Mouse (Mus musculus) MEL (cell line): ENCODE data around the gene Hnrnpul1. TPM values are rescaled to one million over a fixed set of nuclear protein-coding genes. Genes with fewer than 3 reads are reported as not detected.

Experiments used
- DNase-seq: peaks from one replicate; pipeline ENCODE4 v3.0.0; 2011; ENCODE audit warnings: low read depth, low spot score
- H3K27ac ChIP-seq: 2 replicates; pipeline ENCODE4 v1.5.1; 2012; ENCODE audit warnings: low read depth, mild to moderate bottlenecking, control low read depth, low read length, moderate library complexity; ENCODE audit not compliant: control insufficient read depth
- H3K27me3 ChIP-seq, 2 experiments: fragments of 150-350 bp in 1 of 2; sonication (generic) in 1 of 2; 2 replicates each; pipeline ENCODE4 v1.6.1; 2012; ENCODE audit warnings: low read length in 2 of 2, mild to moderate bottlenecking in 2 of 2, improper control_type of control experiment in 1 of 2, moderate library complexity in 1 of 2; ENCODE audit not compliant: insufficient read depth in 2 of 2, control insufficient read depth in 1 of 2
- H3K36me3 ChIP-seq, 2 experiments: 2 replicates each; pipeline ENCODE4 v1.6.1; 2012 to 2014; ENCODE audit warnings: low read length in 2 of 2, improper control_type of control experiment in 1 of 2, inconsistent platforms in 1 of 2, mild to moderate bottlenecking in 1 of 2; ENCODE audit not compliant: insufficient read depth in 2 of 2, control insufficient read depth in 1 of 2
- H3K4me1 ChIP-seq, 2 experiments: fragments of 150-350 bp in 1 of 2; sonication (generic) in 1 of 2; 2 replicates each; pipeline ENCODE4 v1.6.1; 2012; ENCODE audit warnings: low read length in 2 of 2, improper control_type of control experiment in 1 of 2, mild to moderate bottlenecking in 1 of 2; ENCODE audit not compliant: insufficient read depth in 2 of 2, control insufficient read depth in 1 of 2
- H3K4me3 ChIP-seq, 2 experiments: fragments of 150-350 bp in 1 of 2; sonication (generic) in 1 of 2; 2 replicates each; pipeline ENCODE4 v1.5.1; 2012; ENCODE audit warnings: low read depth in 2 of 2, low read length in 2 of 2, mild to moderate bottlenecking in 2 of 2, moderate library complexity in 2 of 2, control low read depth in 1 of 2, improper control_type of control experiment in 1 of 2; ENCODE audit not compliant: control insufficient read depth in 1 of 2, insufficient read depth in 1 of 2
- H3K79me2 ChIP-seq: 2 replicates; pipeline ENCODE4 v1.6.1; 2012; ENCODE audit warnings: mild to moderate bottlenecking, low read length, moderate library complexity; ENCODE audit not compliant: control insufficient read depth, poor library complexity, insufficient read depth
- H3K9ac ChIP-seq: 2 replicates; pipeline ENCODE4 v1.6.1; 2012; ENCODE audit warnings: low read depth, mild to moderate bottlenecking, control low read depth, low read length, moderate library complexity; ENCODE audit not compliant: control insufficient read depth, poor library complexity, severe bottlenecking
- H3K9me3 ChIP-seq: fragments of 150-350 bp; sonication (generic); replicated peaks from 2 replicates; pipeline ENCODE4 v1.6.1; 2012; ENCODE audit warnings: mild to moderate bottlenecking, low read length, improper control_type of control experiment, moderate library complexity; ENCODE audit not compliant: insufficient read depth
- BHLHE40 ChIP-seq: IDR thresholded peaks from 2 replicates; pipeline ENCODE4 v1.6.1; 2012; ENCODE audit warnings: low read depth, mild to moderate bottlenecking, inconsistent platforms, low read length, improper control_type of control experiment, borderline replicate concordance
- CHD1 ChIP-seq: IDR thresholded peaks from 2 replicates; pipeline ENCODE4 v1.6.1; 2012; ENCODE audit warnings: low read depth, mild to moderate bottlenecking, inconsistent platforms, low read length, improper control_type of control experiment
- CHD2 ChIP-seq: IDR thresholded peaks from 2 replicates; pipeline ENCODE4 v1.6.1; 2011; ENCODE audit warnings: low read length, improper control_type of control experiment
- CTCF ChIP-seq, 3 experiments: IDR thresholded peaks in 2 of 3; conservative IDR thresholded peaks in 1 of 3; 2 replicates each; pipeline ENCODE4 v1.5.1; 2011 to 2012; ENCODE audit warnings: low read length in 3 of 3, low read depth in 2 of 3, mild to moderate bottlenecking in 2 of 3, improper control_type of control experiment in 1 of 3, inconsistent platforms in 1 of 3, mixed read lengths in 1 of 3, moderate library complexity in 1 of 3; ENCODE audit not compliant: control insufficient read depth in 1 of 3, insufficient read depth in 1 of 3, poor library complexity in 1 of 3, severe bottlenecking in 1 of 3
- E2F4 ChIP-seq: IDR thresholded peaks from 2 replicates; pipeline ENCODE4 v1.6.1; 2011; ENCODE audit warnings: low read depth, low read length, improper control_type of control experiment, borderline replicate concordance
- ELF1 ChIP-seq: IDR thresholded peaks from 2 replicates; pipeline ENCODE4 v1.6.1; 2014; ENCODE audit warnings: low read depth, mild to moderate bottlenecking, inconsistent platforms, low read length, improper control_type of control experiment, moderate library complexity
- EP300 ChIP-seq, 2 experiments: IDR thresholded peaks; 2 replicates each; pipeline ENCODE4 v1.6.1; 2011; ENCODE audit warnings: improper control_type of control experiment in 2 of 2, low read length in 2 of 2, low read depth in 1 of 2, mild to moderate bottlenecking in 1 of 2
- ETS1 ChIP-seq: IDR thresholded peaks from 2 replicates; pipeline ENCODE4 v1.6.1; 2012; ENCODE audit warnings: low read depth, mild to moderate bottlenecking, inconsistent platforms, low read length, improper control_type of control experiment, moderate library complexity
- GABPA ChIP-seq: IDR thresholded peaks from 2 replicates; pipeline ENCODE4 v1.6.1; 2012; ENCODE audit warnings: low read depth, mild to moderate bottlenecking, inconsistent platforms, low read length, improper control_type of control experiment, moderate library complexity
- GATA1 ChIP-seq: IDR thresholded peaks from 2 replicates; pipeline ENCODE4 v1.6.1; 2011; ENCODE audit warnings: low read depth, low read length, improper control_type of control experiment
- HCFC1 ChIP-seq: IDR thresholded peaks from 2 replicates; pipeline ENCODE4 v1.6.1; 2012; ENCODE audit warnings: low read depth, mild to moderate bottlenecking, inconsistent platforms, low read length, improper control_type of control experiment, moderate library complexity
- KAT2A ChIP-seq: conservative IDR thresholded peaks from 2 replicates; pipeline ENCODE4 v1.6.1; 2012; ENCODE audit warnings: low read depth, low read length, improper control_type of control experiment, inconsistent platforms
- MAX ChIP-seq: IDR thresholded peaks from 2 replicates; pipeline ENCODE4 v1.6.1; 2011; ENCODE audit warnings: low read length, improper control_type of control experiment
- MAZ ChIP-seq: IDR thresholded peaks from 2 replicates; pipeline ENCODE4 v1.6.1; 2012; ENCODE audit warnings: low read depth, mild to moderate bottlenecking, inconsistent platforms, low read length, improper control_type of control experiment
- MEF2A ChIP-seq: IDR thresholded peaks from 2 replicates; pipeline ENCODE4 v1.6.1; 2014; ENCODE audit warnings: low read depth, mild to moderate bottlenecking, inconsistent platforms, low read length, improper control_type of control experiment; ENCODE audit not compliant: poor library complexity, insufficient replicate concordance, severe bottlenecking; ENCODE audit errors: extremely low read depth
- MXI1 ChIP-seq: IDR thresholded peaks from 2 replicates; pipeline ENCODE4 v1.6.1; 2011; ENCODE audit warnings: mild to moderate bottlenecking, low read depth, low read length, improper control_type of control experiment
- MYC ChIP-seq: IDR thresholded peaks from 2 replicates; pipeline ENCODE4 v1.6.1; 2011; ENCODE audit warnings: low read depth, mild to moderate bottlenecking, low read length, improper control_type of control experiment, moderate library complexity
- NELFE ChIP-seq: IDR thresholded peaks from 2 replicates; pipeline ENCODE4 v1.6.1; 2011; ENCODE audit warnings: low read depth, low read length, improper control_type of control experiment
- NRF1 ChIP-seq: IDR thresholded peaks from 2 replicates; pipeline ENCODE4 v1.6.1; 2014; ENCODE audit warnings: low read depth, mild to moderate bottlenecking, inconsistent platforms, low read length, improper control_type of control experiment, moderate library complexity; ENCODE audit not compliant: poor library complexity, insufficient read depth, severe bottlenecking
- POLR2A ChIP-seq, 2 experiments: IDR thresholded peaks; 2 replicates each; pipeline ENCODE4 v1.6.1; 2011 to 2012; ENCODE audit warnings: low read length in 2 of 2, mild to moderate bottlenecking in 2 of 2, control low read depth in 1 of 2, improper control_type of control experiment in 1 of 2, low read depth in 1 of 2, moderate library complexity in 1 of 2; ENCODE audit not compliant: control insufficient read depth in 1 of 2, insufficient read depth in 1 of 2, poor library complexity in 1 of 2
- POLR2AphosphoS2 ChIP-seq: IDR thresholded peaks from 2 replicates; pipeline ENCODE4 v1.6.1; 2011; ENCODE audit warnings: low read length, improper control_type of control experiment
- RAD21 ChIP-seq: IDR thresholded peaks from 2 replicates; pipeline ENCODE4 v1.6.1; 2011; ENCODE audit warnings: mild to moderate bottlenecking, low read depth, low read length, improper control_type of control experiment
- SIN3A ChIP-seq: IDR thresholded peaks from 2 replicates; pipeline ENCODE4 v1.6.1; 2012; ENCODE audit warnings: low read length, improper control_type of control experiment, inconsistent platforms
- SMC3 ChIP-seq: IDR thresholded peaks from 2 replicates; pipeline ENCODE4 v1.6.1; 2011; ENCODE audit warnings: low read depth, low read length, improper control_type of control experiment
- TAL1 ChIP-seq: IDR thresholded peaks from 2 replicates; pipeline ENCODE4 v1.6.1; 2012; ENCODE audit warnings: mild to moderate bottlenecking, inconsistent platforms, low read length, moderate library complexity, mixed read lengths
- TBP ChIP-seq: IDR thresholded peaks from 2 replicates; pipeline ENCODE4 v1.8.0; 2011; ENCODE audit warnings: low read depth, low read length, improper control_type of control experiment
- TCF12 ChIP-seq: IDR thresholded peaks from 2 replicates; pipeline ENCODE4 v1.6.1; 2014; ENCODE audit warnings: low read depth, mild to moderate bottlenecking, inconsistent platforms, low read length, improper control_type of control experiment, moderate library complexity
- USF1 ChIP-seq: IDR thresholded peaks from 2 replicates; pipeline ENCODE4 v1.6.1; 2014; ENCODE audit warnings: low read depth, mild to moderate bottlenecking, inconsistent platforms, low read length, improper control_type of control experiment, moderate library complexity
- ZC3H11A ChIP-seq: IDR thresholded peaks from 2 replicates; pipeline ENCODE4 v1.6.1; 2012; ENCODE audit warnings: low read depth, mild to moderate bottlenecking, inconsistent platforms, low read length, improper control_type of control experiment
- ZMIZ1 ChIP-seq: IDR thresholded peaks from 2 replicates; pipeline ENCODE4 v1.6.1; 2012; ENCODE audit warnings: low read depth, mild to moderate bottlenecking, inconsistent platforms, low read length, improper control_type of control experiment, moderate library complexity
- ZNF384 ChIP-seq: IDR thresholded peaks from 2 replicates; pipeline ENCODE4 v1.6.1; 2012; ENCODE audit warnings: low read depth, mild to moderate bottlenecking, inconsistent platforms, low read length, improper control_type of control experiment
- polyA plus RNA-seq, 2 experiments: library from polyadenylated mRNA; stranded (reverse) in 1 of 2; unstranded in 1 of 2; fragments of >175 nt in 1 of 2; fragments of >200 nt in 1 of 2; gene quantifications; 2 replicates each; pipeline versions ENCODE4 v1.2.1 to v1.2.4; 2012; ENCODE audit warnings: low replicate concordance in 2 of 2, low read depth in 1 of 2; ENCODE audit not compliant: insufficient read length in 2 of 2, insufficient read depth in 1 of 2, missing spikeins in 1 of 2
- total RNA-seq: library from RNA; depleted of rRNA; stranded (reverse); fragments of 300-350 nt; gene quantifications from 2 replicates; pipeline ENCODE4 v1.2.3, GENCODE M21; 2012

The Hnrnpul1 gene
- total and polyA plus RNA-seq, 3 experiments = 56.1 to 215 (median 181) TPM

- Histone ChIP-seq H3K9ac (no peak overlapping the region), H3K27me3 (no peaks in the 10 kb centered on the region)
- TF ChIP-seq ELF1 = no peak
- no peak for TF ChIP-seq NRF1
- TF ChIP-seq MXI1 = no peak
- no peak for TF ChIP-seq GATA1
- no peak for TF ChIP-seq CTCF (IDR thresholded peaks at IDR 0.05 in 2 of 3, conservative IDR thresholded peaks at IDR 0.05 in 1 of 3; ENCODE audit: control insufficient read depth in 1 of 3, insufficient read depth in 1 of 3, low read depth in 2 of 3, low read length in 3 of 3, poor library complexity in 1 of 3, severe bottlenecking in 1 of 3)
- no peak for TF ChIP-seq GABPA
- no peak for TF ChIP-seq MYC
- no peak for TF ChIP-seq HCFC1
- TF ChIP-seq MAX = no peak
- no peak for TF ChIP-seq ZMIZ1
- no peak for TF ChIP-seq ZC3H11A
- TF ChIP-seq SMC3 = no peak
- TF ChIP-seq TCF12 = no peak
- no peak for TF ChIP-seq POLR2A (IDR thresholded peaks at IDR 0.05; ENCODE audit: control insufficient read depth in 1 of 2, insufficient read depth in 1 of 2, low read depth in 1 of 2, low read length in 2 of 2, poor library complexity in 1 of 2)
- no peak for TF ChIP-seq POLR2AphosphoS2
- no peak for TF ChIP-seq E2F4
- TF ChIP-seq, all 39 proteins: peak for 0
- Histone ChIP-seq H3K27ac (no peak overlapping the region), H3K36me3 (peaks cover 0 to 48% of the 10 kb centered on the region in 2 experiments; a peak in 3 of 4 replicates), H3K4me3 (no peak overlapping the region), H3K9me3 (no peaks in the 10 kb centered on the region), H3K79me2 (no peaks in the 10 kb centered on the region), H3K4me1 (no peaks in the 10 kb centered on the region)
- no peak for DNase-seq
These were observed 26.8 kb downstream of the Hnrnpul1 start for GRCm38 (mm10) chr7:25727800-25728199.

GRCm38 (mm10) chr7:25725886-25726285, 28.7 kb downstream of the Hnrnpul1 start:
- Histone ChIP-seq H3K9me3 (no peaks in the 10 kb centered on the region), H3K27me3 (no peaks in the 10 kb centered on the region), H3K36me3 (peaks cover 13 to 41% of the 10 kb centered on the region in 2 experiments), H3K4me1 (peaks cover 0 to 8% of the 10 kb centered on the region in 2 experiments; a peak in 3 of 4 replicates), H3K4me3 (no peak overlapping the region), H3K79me2 (no peaks in the 10 kb centered on the region), H3K9ac (no peak overlapping the region), H3K27ac (no peak overlapping the region)
- no peak for DNase-seq
- TF ChIP-seq CHD1 = no peak
- no peak for TF ChIP-seq ZNF384
- no peak for TF ChIP-seq NRF1
- TF ChIP-seq ZMIZ1 = no peak
- no peak for TF ChIP-seq KAT2A
- TF ChIP-seq TAL1 = no peak
- no peak for TF ChIP-seq EP300 (IDR thresholded peaks at IDR 0.05; ENCODE audit: low read depth in 1 of 2, low read length in 2 of 2)
- no peak for TF ChIP-seq ETS1
- TF ChIP-seq SIN3A = no peak
- no peak for TF ChIP-seq USF1
- no peak for TF ChIP-seq MEF2A
- TF ChIP-seq CHD2 = no peak
- no peak for TF ChIP-seq NELFE
- no peak for TF ChIP-seq MAX
- TF ChIP-seq TBP = no peak
- TF ChIP-seq MAZ = no peak
- TF ChIP-seq HCFC1 = no peak
- no peak for TF ChIP-seq BHLHE40
- no peak for TF ChIP-seq E2F4
- TF ChIP-seq RAD21 = no peak
